Mouse (Mus musculus): ENCODE results near the gene Ostf1. TPM values are rescaled to one million over a fixed set of nuclear protein-coding genes. Genes with fewer than 3 reads are reported as not detected.

Gene Ostf1
- 60.8 and 65.1 TPM in 2 replicates for polyA plus RNA-seq (2016; fragmentation: Nextera tagmentation; extraction: Ambion mirVana)

GRCm38 (mm10) chr19:18631644-18632219 lies at the start of gene Ostf1, which contains the start of gene Nmrk1:
Gene Ostf1 (minus strand): TSS chr19:18631823.
Gene Nmrk1 (plus strand): TSS chr19:18631950.
- Histone ChIP-seq H3K4me3 (peak within 1 kb of the TSS; percentile 83), H3K27me3 (replicated peaks) (no peaks in the 10 kb centered on the region), H3K4me1 (peaks cover 30% of the 10 kb centered on the region), H3K9ac (peak within 1 kb of the TSS; percentile 82), H3K9me3 (replicated peaks) (no peaks in the 10 kb centered on the region), H3K4me2 (peak within 1 kb of the TSS; percentile 87), H3K36me3 (no peaks in the 10 kb centered on the region), H3K27ac (peak within 1 kb of the TSS; percentile 81)
- ATAC-seq = peak; percentile 97
- WGBS (ENCODE audit: insufficient replicate concordance) = under 1% methylated on average over 49 of the region's 51 CpGs

GRCm38 (mm10) chr19:18673116-18673515 lies 41.5 kb upstream of the Ostf1 start:
- peak overlapping the region; percentile 91 for H3K9ac ChIP-seq
- H3K36me3 ChIP-seq = peaks cover 6% of the 10 kb centered on the region; the same call in 1 of the 2 replicates
- peaks cover 50% of the 10 kb centered on the region for H3K4me1 ChIP-seq
- H3K4me3 ChIP-seq = peak overlapping the region; percentile 83
- H3K9me3 ChIP-seq (replicated peaks) = no peaks in the 10 kb centered on the region
- peak overlapping the region; percentile 82 for H3K4me2 ChIP-seq
- H3K27me3 ChIP-seq (replicated peaks) = no peaks in the 10 kb centered on the region
- H3K27ac ChIP-seq = peak overlapping the region; percentile 40; the same call in 1 of the 2 replicates
- WGBS (ENCODE audit: insufficient replicate concordance) = 53% methylated on average over 4 of the region's 4 CpGs
- no peak for ATAC-seq

GRCm38 (mm10) chr19:18672498-18672897 lies 40.9 kb upstream of the Ostf1 start:
- no peaks in the 10 kb centered on the region for H3K9me3 ChIP-seq (replicated peaks)
- 52% methylated on average over 3 of the region's 3 CpGs for WGBS (ENCODE audit: insufficient replicate concordance)
- H3K4me1 ChIP-seq = peaks cover 50% of the 10 kb centered on the region
- ATAC-seq = no peak
- H3K27ac ChIP-seq = peak overlapping the region; percentile 40; the same call in 1 of the 2 replicates
- no peaks in the 10 kb centered on the region for H3K27me3 ChIP-seq (replicated peaks)
- peaks cover 4% of the 10 kb centered on the region; the same call in 1 of the 2 replicates for H3K36me3 ChIP-seq
- H3K4me3 ChIP-seq = peak overlapping the region; percentile 83
- peak overlapping the region; percentile 91 for H3K9ac ChIP-seq
- peak overlapping the region; percentile 82 for H3K4me2 ChIP-seq

- no peaks in the 10 kb centered on the region for H3K9me3 ChIP-seq (replicated peaks)
- H3K36me3 ChIP-seq = peaks cover 4% of the 10 kb centered on the region; the same call in 1 of the 2 replicates
- H3K27ac ChIP-seq = peak overlapping the region; percentile 93
- WGBS (ENCODE audit: insufficient replicate concordance) = under 1% methylated on average over 50 of the region's 64 CpGs
- peak overlapping the region; percentile 83 for H3K4me3 ChIP-seq
- H3K4me2 ChIP-seq = peak overlapping the region; percentile 82
- no peaks in the 10 kb centered on the region for H3K27me3 ChIP-seq (replicated peaks)
- ATAC-seq = peak; percentile 75
- H3K9ac ChIP-seq = peak overlapping the region; percentile 91
- H3K4me1 ChIP-seq = peaks cover 45% of the 10 kb centered on the region
Measured at GRCm38 (mm10) chr19:18671056-18671741, 39.6 kb upstream of the Ostf1 start.

- Histone ChIP-seq H3K27ac (peak within 1 kb of the TSS; percentile 93), H3K4me2 (peak within 1 kb of the TSS; percentile 82), H3K36me3 (peaks cover 4% of the 10 kb centered on the region; the same call in 1 of the 2 replicates), H3K9ac (peak within 1 kb of the TSS; percentile 91), H3K27me3 (replicated peaks) (no peaks in the 10 kb centered on the region), H3K4me3 (peak within 1 kb of the TSS; percentile 83), H3K4me1 (peaks cover 39% of the 10 kb centered on the region), H3K9me3 (replicated peaks) (no peaks in the 10 kb centered on the region)
- ATAC-seq = peak; percentile 94
- under 1% methylated on average over 56 of the region's 58 CpGs for WGBS (ENCODE audit: insufficient replicate concordance)
Measured at GRCm38 (mm10) chr19:18670608-18671007, 39.0 kb upstream of the Ostf1 start, which contains the start of gene Carnmt1. Gene Carnmt1 (plus strand): TSS chr19:18670764.

GRCm38 (mm10) chr19:18669551-18669950 lies 37.9 kb upstream of the Ostf1 start:
- no peak overlapping the region for H3K9ac ChIP-seq
- H3K27me3 ChIP-seq (replicated peaks) = no peaks in the 10 kb centered on the region
- H3K4me3 ChIP-seq = no peak overlapping the region
- WGBS (ENCODE audit: insufficient replicate concordance) = 91% methylated on average over 7 of the region's 7 CpGs
- no peak overlapping the region for H3K4me2 ChIP-seq
- H3K4me1 ChIP-seq = peaks cover 29% of the 10 kb centered on the region
- peaks cover 4% of the 10 kb centered on the region; the same call in 1 of the 2 replicates for H3K36me3 ChIP-seq
- 0 out of 2 replicates have a peak overlapping the region, but pooled peaks have one; percentile 37 for H3K27ac ChIP-seq
- no peak for ATAC-seq
- no peaks in the 10 kb centered on the region for H3K9me3 ChIP-seq (replicated peaks)

GRCm38 (mm10) chr19:18666966-18667365 lies 35.3 kb upstream of the Ostf1 start:
- H3K4me2 ChIP-seq = no peak overlapping the region
- no peaks in the 10 kb centered on the region for H3K36me3 ChIP-seq
- no peak overlapping the region for H3K4me3 ChIP-seq
- no peaks in the 10 kb centered on the region for H3K27me3 ChIP-seq (replicated peaks)
- no peaks in the 10 kb centered on the region for H3K9me3 ChIP-seq (replicated peaks)
- peaks cover 15% of the 10 kb centered on the region for H3K4me1 ChIP-seq
- no peak for ATAC-seq
- H3K27ac ChIP-seq = no peak overlapping the region
- WGBS (ENCODE audit: insufficient replicate concordance) = 81% methylated on average over 7 of the region's 7 CpGs
- no peak overlapping the region for H3K9ac ChIP-seq

GRCm38 (mm10) chr19:18663904-18664303 lies 32.3 kb upstream of the Ostf1 start:
- no peak for ATAC-seq
- Histone ChIP-seq H3K9me3 (replicated peaks) (no peaks in the 10 kb centered on the region), H3K4me2 (no peak overlapping the region), H3K27ac (no peak overlapping the region), H3K4me1 (peaks cover 19% of the 10 kb centered on the region), H3K36me3 (no peaks in the 10 kb centered on the region), H3K27me3 (replicated peaks) (no peaks in the 10 kb centered on the region), H3K9ac (no peak overlapping the region), H3K4me3 (no peak overlapping the region)
- 36% methylated on average over 2 of the region's 2 CpGs for WGBS (ENCODE audit: insufficient replicate concordance)

- Histone ChIP-seq H3K4me3 (no peak overlapping the region), H3K27me3 (replicated peaks) (no peaks in the 10 kb centered on the region), H3K27ac (no peak overlapping the region), H3K9me3 (replicated peaks) (no peaks in the 10 kb centered on the region), H3K9ac (no peak overlapping the region), H3K4me2 (no peak overlapping the region), H3K4me1 (peaks cover 20% of the 10 kb centered on the region), H3K36me3 (no peaks in the 10 kb centered on the region)
- ATAC-seq = peak; percentile 65; the same call in 1 of the 2 replicates
- whole genome bisulfite sequencing (ENCODE audit: insufficient replicate concordance) = 24% methylated on average over 1 of the region's 1 CpGs
Measured at GRCm38 (mm10) chr19:18661683-18662082, 30.1 kb upstream of the Ostf1 start.

GRCm38 (mm10) chr19:18660466-18660865 lies 28.8 kb upstream of the Ostf1 start:
- no peaks in the 10 kb centered on the region for H3K9me3 ChIP-seq (replicated peaks)
- no peak overlapping the region for H3K4me3 ChIP-seq
- H3K9ac ChIP-seq = no peak overlapping the region
- H3K36me3 ChIP-seq = no peaks in the 10 kb centered on the region
- H3K4me1 ChIP-seq = peaks cover 21% of the 10 kb centered on the region
- no peak overlapping the region for H3K4me2 ChIP-seq
- WGBS (ENCODE audit: insufficient replicate concordance) = 82% methylated on average over 3 of the region's 3 CpGs
- no peak overlapping the region for H3K27ac ChIP-seq
- no peaks in the 10 kb centered on the region for H3K27me3 ChIP-seq (replicated peaks)
- ATAC-seq = no peak

- WGBS (ENCODE audit: insufficient replicate concordance) = 60% methylated on average over 1 of the region's 1 CpGs
- peak; percentile 76 for ATAC-seq
- Histone ChIP-seq H3K4me3 (no peak overlapping the region), H3K9ac (no peak overlapping the region), H3K27ac (0 out of 2 replicates have a peak overlapping the region, but pooled peaks have one; percentile 20), H3K9me3 (replicated peaks) (no peaks in the 10 kb centered on the region), H3K4me2 (no peak overlapping the region), H3K36me3 (no peaks in the 10 kb centered on the region), H3K4me1 (peaks cover 32% of the 10 kb centered on the region), H3K27me3 (replicated peaks) (no peaks in the 10 kb centered on the region)
Measured at GRCm38 (mm10) chr19:18659349-18659748, 27.7 kb upstream of the Ostf1 start.

- no peak for ATAC-seq
- WGBS (ENCODE audit: insufficient replicate concordance) = 73% methylated on average over 4 of the region's 4 CpGs
Measured at GRCm38 (mm10) chr19:18658473-18658872, 26.9 kb upstream of the Ostf1 start.

More at GRCm38 (mm10) chr19:18658473-18658872, 26.9 kb upstream of the Ostf1 start:
- Histone ChIP-seq H3K4me3 (no peak overlapping the region), H3K4me1 (peaks cover 40% of the 10 kb centered on the region), H3K9me3 (replicated peaks) (no peaks in the 10 kb centered on the region), H3K36me3 (no peaks in the 10 kb centered on the region), H3K27ac (no peak overlapping the region), H3K9ac (no peak overlapping the region), H3K27me3 (replicated peaks) (no peaks in the 10 kb centered on the region), H3K4me2 (no peak overlapping the region)
